Mouse (Mus musculus): ENCODE measurements around the gene Cntnap3.
A peak's percentile ranks its signal among the peaks of the same experiment; 100 is the strongest.
"Not testable (repeated sequence)": the region's sequence is repeated elsewhere in the genome, so short reads cannot be mapped to it uniquely, and the experiment has no call there.

The Cntnap3 gene

DNA sequence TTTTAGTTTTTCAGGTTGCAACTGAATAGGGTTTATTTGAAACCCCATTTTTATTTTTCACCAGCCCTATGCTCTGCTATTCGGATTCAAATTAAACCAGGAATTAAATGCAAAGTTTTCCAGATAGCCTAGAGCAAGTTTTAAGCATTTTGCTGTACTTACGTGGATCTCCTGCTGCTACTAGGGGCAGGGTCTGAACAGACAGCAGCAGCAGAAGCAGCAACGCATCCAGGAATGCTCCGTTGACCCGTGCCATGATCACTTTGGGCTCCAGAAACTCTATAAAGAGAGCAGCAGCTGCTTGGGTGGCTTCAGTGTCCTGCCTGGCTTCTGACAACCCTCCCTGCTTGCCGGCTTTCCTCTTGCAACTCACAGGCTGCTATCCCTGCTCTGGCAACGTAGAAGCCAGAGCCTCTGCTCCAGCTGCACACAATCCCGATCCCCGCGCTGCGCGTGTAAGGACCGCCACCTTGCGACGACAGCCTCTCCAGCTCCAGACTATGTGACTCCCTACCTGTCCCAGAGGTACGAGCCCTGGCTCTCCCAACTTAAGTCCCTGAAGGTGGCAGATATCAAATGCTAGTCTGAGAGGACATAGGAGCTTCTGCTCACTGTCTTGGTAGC lies at the start of gene Cntnap3:
Gene Cntnap3, minus strand, starts transcription at position 371 of the 624 bp plus-strand sequence.
- DNase-seq: peak; percentile 20

DNA sequence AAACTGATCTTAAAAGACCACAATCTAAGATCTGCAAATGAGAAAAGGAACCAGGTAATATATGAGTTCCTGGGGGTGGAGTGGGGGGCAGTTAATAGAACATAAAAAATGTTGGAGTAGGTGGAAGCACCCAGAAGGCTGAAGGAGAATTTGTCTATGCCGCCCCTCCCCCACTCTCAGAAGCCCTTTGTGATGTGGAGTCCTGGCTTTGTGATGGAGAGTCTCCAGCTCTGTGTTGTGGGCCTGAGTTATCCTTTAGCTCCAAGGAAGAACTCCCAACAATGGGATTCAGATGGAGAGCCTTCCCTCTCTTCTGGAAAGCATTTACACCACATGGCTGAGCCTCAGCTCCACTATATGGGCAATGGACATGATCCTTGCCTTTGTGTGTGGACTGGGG lies 13.4 kb upstream of the Cntnap3 start, which contains the start of gene Spata31:
Gene Spata31, plus strand, starts transcription at position 216 of the 400 bp plus-strand sequence.
- DNase-seq: no peak

DNA sequence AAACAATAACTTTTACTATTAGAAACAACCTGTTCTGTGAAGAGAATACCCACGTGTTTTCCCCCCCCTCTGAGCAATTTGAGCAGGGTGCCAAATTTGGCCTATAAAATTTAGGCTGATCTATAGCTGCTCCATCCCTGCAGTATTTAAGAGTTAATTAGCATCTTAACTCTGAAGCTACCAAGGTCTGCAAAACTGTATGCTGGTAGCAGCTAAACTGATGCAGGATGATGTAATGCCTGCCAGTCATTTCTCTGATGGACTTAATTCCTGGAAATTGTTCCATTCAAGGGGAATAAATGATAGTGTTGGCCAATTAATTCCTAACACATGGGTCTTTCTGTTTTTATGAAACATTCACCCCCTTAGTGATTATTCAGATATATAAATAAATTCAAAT lies 623 bp downstream of the Cntnap3 start:
- DNase-seq: no peak

DNA sequence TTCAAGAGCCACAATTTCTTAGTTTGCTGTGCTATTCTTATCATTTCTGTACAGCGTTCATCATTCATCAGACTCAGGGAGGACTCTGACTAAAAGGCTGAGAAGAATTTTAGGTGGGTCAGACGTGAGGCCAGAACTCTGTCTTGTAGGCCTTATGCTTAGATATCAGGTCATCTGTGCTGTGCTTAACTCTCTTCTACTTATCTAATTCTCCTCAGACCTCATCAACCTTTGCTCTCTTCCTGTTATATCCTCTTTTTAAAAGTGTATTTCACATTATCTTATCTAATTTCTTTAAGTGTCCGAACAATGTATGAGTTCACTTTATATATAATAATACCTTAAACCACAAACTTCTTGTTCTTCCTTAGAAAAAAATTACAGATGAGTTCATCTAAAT lies 38.4 kb downstream of the Cntnap3 start:
- no peak for DNase-seq

DNA sequence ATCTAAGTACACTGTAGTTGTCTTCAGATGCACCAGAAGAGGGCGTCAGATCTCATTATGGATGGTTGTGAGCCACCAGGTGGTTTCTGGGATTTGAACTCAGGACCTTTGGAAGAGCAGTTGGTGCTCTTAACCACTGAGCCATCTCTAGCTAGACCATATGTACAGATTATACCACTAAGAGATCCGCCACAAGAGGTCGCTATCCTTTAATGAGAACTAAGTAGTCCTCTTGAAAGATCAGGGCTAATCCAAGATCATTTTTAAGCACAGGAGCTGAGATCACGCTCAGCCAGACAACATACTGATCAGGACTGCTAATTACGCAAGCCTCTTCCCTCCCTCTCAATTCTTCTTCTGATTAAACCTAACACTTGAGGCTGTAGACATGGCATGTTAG lies 78.9 kb downstream of the Cntnap3 start:
- not testable (repeated sequence) for DNase-seq

DNA sequence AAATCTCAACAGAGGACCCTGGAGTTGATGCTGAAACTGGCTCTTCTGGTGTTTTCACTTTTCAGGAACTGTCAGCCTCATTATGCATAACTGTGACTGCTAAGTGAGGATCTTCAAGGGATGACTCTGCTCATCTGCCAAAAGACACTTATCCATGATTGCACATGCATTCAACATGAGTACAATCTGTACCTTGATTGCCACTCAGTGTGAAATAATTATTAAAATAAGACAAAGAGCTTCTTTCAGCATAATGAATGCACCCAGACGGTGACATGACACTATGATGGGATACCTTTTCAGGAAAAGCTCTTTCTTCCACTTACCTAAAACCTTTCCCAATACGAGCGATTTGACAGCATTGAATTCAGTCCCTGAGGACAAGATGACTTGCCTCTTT lies 158.4 kb downstream of the Cntnap3 start:
- DNase-seq: no peak

DNA sequence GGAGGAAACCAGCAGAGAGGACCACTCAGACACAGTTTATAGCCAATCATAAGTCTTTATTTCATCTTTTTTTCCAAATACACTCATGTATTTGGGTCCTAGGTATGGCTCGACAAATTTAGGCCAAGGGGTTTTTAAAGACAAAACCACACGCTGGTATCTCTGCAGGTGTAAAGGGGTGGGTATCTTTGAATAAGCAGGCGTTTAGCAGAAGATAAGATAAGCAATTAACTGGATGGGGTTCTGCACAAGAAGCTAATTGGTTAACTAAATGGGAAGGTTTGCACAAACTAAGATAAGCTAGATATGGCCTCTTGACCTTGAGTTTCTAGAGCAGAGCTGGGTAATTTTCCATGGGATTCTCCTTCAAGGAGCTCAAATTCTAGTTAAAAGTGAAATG lies 171.5 kb downstream of the Cntnap3 start:
- DNase-seq: no peak

DNA sequence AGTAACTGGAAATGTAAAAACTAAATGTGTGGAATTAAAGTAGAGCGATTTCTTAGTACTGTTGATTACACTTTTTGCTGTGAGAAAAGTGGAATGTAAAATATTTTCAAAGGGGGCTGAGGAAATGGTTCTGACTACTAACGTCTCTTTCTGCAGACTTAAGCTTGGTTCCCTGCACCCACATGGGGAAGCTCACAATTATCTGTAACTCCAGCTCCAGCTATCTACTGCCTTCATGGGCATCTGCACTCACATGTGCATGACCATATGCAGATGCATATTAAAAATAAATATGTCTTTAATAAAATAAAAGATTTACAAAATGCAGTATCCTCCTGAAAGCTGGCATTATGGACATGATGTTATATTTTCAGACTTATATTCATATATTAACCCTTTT lies 187.0 kb downstream of the Cntnap3 start:
- no peak for DNase-seq

DNA sequence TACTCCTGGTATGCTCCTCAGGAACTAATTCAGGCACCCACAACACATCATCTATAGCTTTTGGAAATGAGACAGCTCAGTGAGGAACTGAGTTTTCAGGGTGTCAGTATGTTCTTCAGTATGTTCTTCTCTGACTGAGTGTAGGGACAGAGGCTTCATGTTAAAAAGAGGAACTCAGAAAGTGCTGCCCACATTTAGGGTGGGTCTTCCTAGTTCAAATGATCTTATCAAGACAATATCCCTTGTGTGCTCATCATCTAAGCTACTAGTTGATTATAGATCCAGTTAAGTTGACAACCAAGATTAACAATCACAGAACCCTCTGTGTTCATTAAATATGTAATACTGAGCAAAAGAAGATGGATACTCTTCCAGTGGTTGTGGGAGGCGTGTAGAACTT lies 211.3 kb downstream of the Cntnap3 start:
- no peak for DNase-seq
